Mouse (Mus musculus): ENCODE data around the gene Dmc1. TPM values are rescaled to one million over a fixed set of nuclear protein-coding genes. Genes with fewer than 3 reads are reported as not detected.
A peak's percentile ranks its signal among the peaks of the same experiment; 100 is the strongest.

The Dmc1 gene
- total RNA-seq, 2 experiments from 2014 or later, result 3.5 to 4.0 TPM

- peak; percentile 30 for ATAC-seq (replicated peaks; ENCODE audit: poor library complexity)
Measured at GRCm38 (mm10) chr15:79516171-79517096, 88.5 kb downstream of the Dmc1 start, which contains the start of gene Kdelr3. Gene Kdelr3 (plus strand): TSS chr15:79516411.

GRCm38 (mm10) chr15:79513940-79514339 is 91.0 kb downstream of the Dmc1 start:
- ATAC-seq (replicated peaks; ENCODE audit: poor library complexity), result no peak

- ATAC-seq (replicated peaks; ENCODE audit: poor library complexity), result peak; percentile 63
Measured at GRCm38 (mm10) chr15:79511553-79512320, 93.2 kb downstream of the Dmc1 start.

Other genes starting within 250 kb of the Dmc1 start
- gene Tmem184b, start 201.5 kb downstream of the Dmc1 start, total RNA-seq (2015), result 12.0 and 12.2 TPM in 2 replicates
- 4.0 and 4.3 TPM in 2 replicates for gene Tmem184b, start 201.5 kb downstream of the Dmc1 start, total RNA-seq (2017)
- gene Csnk1e, start 149.5 kb downstream of the Dmc1 start, total RNA-seq (2015), result 32.0 and 45.6 TPM in 2 replicates
- gene Csnk1e, start 149.5 kb downstream of the Dmc1 start, total RNA-seq (2017), result 29.1 and 30.7 TPM in 2 replicates
- gene Kcnj4, start 99.9 kb downstream of the Dmc1 start, total RNA-seq (2015), result not detected in 2 replicates
- gene Kcnj4, start 99.9 kb downstream of the Dmc1 start, total RNA-seq (2017), result not detected in 2 replicates
- gene Kdelr3, start 88.7 kb downstream of the Dmc1 start, total RNA-seq (2015), result 0.12 TPM in 1 of 2 replicates, not detected in the other
- gene Kdelr3, start 88.7 kb downstream of the Dmc1 start, total RNA-seq (2017), result 0.21 and 0.30 TPM in 2 replicates
- gene Ddx17, start 58.4 kb downstream of the Dmc1 start, total RNA-seq (2015), result 87.0 and 97.1 TPM in 2 replicates
- gene Ddx17, start 58.4 kb downstream of the Dmc1 start, total RNA-seq (2017), result 129 and 165 TPM in 2 replicates
- 0.61 and 1.5 TPM in 2 replicates for gene Fam227a, start 53.8 kb upstream of the Dmc1 start, total RNA-seq (2015)
- gene Fam227a, start 53.8 kb upstream of the Dmc1 start, total RNA-seq (2017), result 0.92 and 1.4 TPM in 2 replicates
- 13.8 and 19.0 TPM in 2 replicates for gene Cby1, start 54.1 kb upstream of the Dmc1 start, total RNA-seq (2015)
- 47.9 and 65.2 TPM in 2 replicates for gene Cby1, start 54.1 kb upstream of the Dmc1 start, total RNA-seq (2017)
- 197 and 207 TPM in 2 replicates for gene Tomm22, start 65.8 kb upstream of the Dmc1 start, total RNA-seq (2015)
- 85.1 and 112 TPM in 2 replicates for gene Tomm22, start 65.8 kb upstream of the Dmc1 start, total RNA-seq (2017)
- 16.0 and 18.9 TPM in 2 replicates for gene Josd1, start 82.8 kb upstream of the Dmc1 start, total RNA-seq (2015)
- 25.1 and 26.2 TPM in 2 replicates for gene Josd1, start 82.8 kb upstream of the Dmc1 start, total RNA-seq (2017)
- gene Gtpbp1, start 85.7 kb upstream of the Dmc1 start, total RNA-seq (2015), result 31.0 and 34.5 TPM in 2 replicates
- gene Gtpbp1, start 85.7 kb upstream of the Dmc1 start, total RNA-seq (2017), result 48.2 and 58.6 TPM in 2 replicates
- gene Sun2, start 137.4 kb upstream of the Dmc1 start, total RNA-seq (2015), result 83.4 and 84.0 TPM in 2 replicates
- 225 and 233 TPM in 2 replicates for gene Sun2, start 137.4 kb upstream of the Dmc1 start, total RNA-seq (2017)
- gene Dnal4, start 172.7 kb upstream of the Dmc1 start, total RNA-seq (2015), result 15.9 and 16.2 TPM in 2 replicates
- gene Dnal4, start 172.7 kb upstream of the Dmc1 start, total RNA-seq (2017), result 12.2 and 12.5 TPM in 2 replicates
- 0.15 and 0.20 TPM in 2 replicates for gene Nptxr, start 199.7 kb upstream of the Dmc1 start, total RNA-seq (2015)
- gene Nptxr, start 199.7 kb upstream of the Dmc1 start, total RNA-seq (2017), result 0.14 and 0.17 TPM in 2 replicates
- gene Npcd, start 229.1 kb upstream of the Dmc1 start, total RNA-seq (2015), result 0.51 TPM in 1 of 2 replicates, not detected in the other
- gene Npcd, start 229.1 kb upstream of the Dmc1 start, total RNA-seq (2017), result 0.34 TPM in 1 of 2 replicates, not detected in the other
- gene Cbx6, start 229.6 kb upstream of the Dmc1 start, total RNA-seq (2015), result 5.9 and 6.1 TPM in 2 replicates
- gene Cbx6, start 229.6 kb upstream of the Dmc1 start, total RNA-seq (2017), result 7.5 and 11.5 TPM in 2 replicates

All from megakaryocyte progenitor cell, adult 5-6 weeks (primary cell).